Mouse (Mus musculus) lung, postnatal 0 days (tissue): Measurements from ENCODE around the gene Kmt2c.

Source experiments
- CTCF ChIP-seq: IDR thresholded peaks from 2 replicates; pipeline ENCODE4 v1.5.1; 2016; ENCODE audit warnings: antibody characterized with exemption, mild to moderate bottlenecking
- EP300 ChIP-seq: IDR thresholded peaks from 2 replicates; pipeline ENCODE4 v1.6.1; 2016; ENCODE audit warnings: antibody characterized with exemption, mild to moderate bottlenecking, control low read depth

GRCm38 (mm10) chr5:25521461-25521860 lies 22.9 kb upstream of the Kmt2c start:
- TF ChIP-seq CTCF (no peak), EP300 (no peak)
